Mouse (Mus musculus) heart, postnatal 4 days (tissue): ENCODE data around the gene Lrtm1. TPM values are rescaled to one million over a fixed set of nuclear protein-coding genes. Genes with fewer than 3 reads are reported as not detected.

Experiments
- DNase-seq: peaks from one replicate; pipeline ENCODE4 v3.0.0; 2021
- total RNA-seq, 2 experiments: library from RNA; stranded (reverse); gene quantifications; 2 replicates each; pipeline ENCODE4 v1.2.3; 2021

The Lrtm1 gene
- total RNA-seq: 10 to 100 TPM; 57.1 to 61.9 TPM

DNA sequence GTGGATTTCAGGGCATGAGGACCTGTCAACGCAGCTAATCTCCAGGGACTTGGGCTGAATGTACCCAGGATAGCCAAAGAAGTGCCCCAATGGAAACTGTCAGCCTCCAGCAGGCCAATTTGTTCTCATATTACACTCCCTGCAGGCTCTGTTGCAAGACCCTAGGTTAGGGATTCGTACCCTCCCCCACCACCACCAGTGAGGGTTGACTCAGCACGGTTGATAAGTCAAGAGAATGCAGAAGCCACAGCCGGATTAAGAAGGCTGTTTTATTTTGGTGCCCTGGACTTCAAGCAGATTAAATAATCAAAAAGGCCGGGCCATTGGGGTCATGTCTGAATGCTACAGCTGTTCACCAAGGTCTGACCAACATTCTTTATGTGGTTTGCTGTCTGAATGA, at the start of gene Lrtm1:
TSS of gene Lrtm1 (plus strand) at position 326 of the 400 bp plus-strand sequence.
- peak; percentile 80 for DNase-seq

DNA sequence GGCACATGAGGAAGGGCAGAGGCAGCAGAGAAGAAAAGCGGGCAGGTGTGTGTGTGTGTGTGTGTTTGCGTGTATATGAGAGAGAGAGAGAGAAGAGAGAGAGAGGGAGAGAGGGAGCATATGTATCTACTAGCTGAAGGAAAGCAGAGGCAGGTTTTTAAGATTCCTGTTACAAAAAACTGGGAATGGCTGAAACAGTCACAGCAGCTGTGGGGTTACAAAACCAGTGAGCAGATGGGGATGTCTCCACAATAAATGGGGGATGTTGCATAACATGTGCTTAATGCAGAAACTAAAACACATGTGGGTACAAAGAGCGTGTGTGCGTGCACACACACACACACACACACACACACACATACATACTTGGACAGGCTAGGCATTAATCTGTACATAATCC, 48.8 kb upstream of the Lrtm1 start:
- DNase-seq: no peak

DNA sequence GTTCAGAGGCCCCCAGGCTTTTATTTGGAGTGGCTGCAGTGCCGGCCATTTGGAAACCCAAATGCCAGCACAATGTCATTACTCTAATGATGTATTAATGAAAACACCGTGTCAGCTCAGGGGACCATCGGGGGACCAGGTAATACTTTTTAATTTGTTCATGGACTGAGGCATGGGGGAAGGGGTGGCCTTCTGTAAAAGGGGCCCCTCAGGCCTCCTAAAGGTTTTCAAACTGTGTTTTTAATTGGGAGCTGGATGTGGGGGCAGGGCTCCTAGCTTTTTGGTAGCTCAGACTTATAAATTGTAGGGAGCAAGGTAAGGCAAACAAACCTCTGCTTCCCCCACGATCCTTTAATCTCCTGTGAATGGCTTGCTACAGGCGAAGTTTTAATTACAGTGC, 45.4 kb upstream of the Lrtm1 start:
- DNase-seq: no peak

DNA sequence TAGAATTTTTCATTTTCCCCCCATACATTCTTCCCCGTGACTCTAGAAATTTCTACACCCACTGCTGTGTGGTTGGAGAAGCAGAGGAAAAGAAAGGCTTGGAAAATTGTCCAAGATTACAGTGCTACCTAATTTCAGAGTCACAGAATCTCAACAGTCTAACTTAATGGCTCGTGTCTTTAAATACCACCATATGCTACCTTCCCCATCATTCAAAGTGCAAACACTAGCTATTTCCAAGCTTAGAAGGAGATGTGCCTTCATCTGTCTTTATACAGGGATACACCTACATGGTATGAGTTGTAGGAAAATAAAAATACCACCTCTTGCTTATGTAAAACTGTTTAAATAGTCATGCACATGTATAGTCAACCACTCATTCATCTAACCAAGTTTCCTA, 38.8 kb upstream of the Lrtm1 start:
- no peak for DNase-seq

DNA sequence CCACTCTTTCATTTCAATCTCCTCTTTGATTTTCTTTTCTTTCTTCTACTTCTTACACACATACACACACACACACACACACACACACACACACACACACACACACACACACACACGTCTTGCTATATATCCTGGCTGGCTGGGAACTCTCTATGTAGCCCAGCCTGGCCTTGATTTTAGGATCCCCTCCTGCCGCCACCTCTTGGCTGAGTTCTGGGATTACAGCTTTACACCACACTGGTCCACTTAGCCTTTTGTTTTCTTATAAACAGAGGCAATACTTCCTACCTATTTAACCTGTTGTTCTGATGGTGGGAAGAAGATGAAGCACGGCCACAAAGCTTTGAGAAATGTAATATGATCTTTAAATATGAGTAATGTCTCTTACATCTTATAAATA, 37.5 kb upstream of the Lrtm1 start:
- peak; percentile 9 for DNase-seq

DNA sequence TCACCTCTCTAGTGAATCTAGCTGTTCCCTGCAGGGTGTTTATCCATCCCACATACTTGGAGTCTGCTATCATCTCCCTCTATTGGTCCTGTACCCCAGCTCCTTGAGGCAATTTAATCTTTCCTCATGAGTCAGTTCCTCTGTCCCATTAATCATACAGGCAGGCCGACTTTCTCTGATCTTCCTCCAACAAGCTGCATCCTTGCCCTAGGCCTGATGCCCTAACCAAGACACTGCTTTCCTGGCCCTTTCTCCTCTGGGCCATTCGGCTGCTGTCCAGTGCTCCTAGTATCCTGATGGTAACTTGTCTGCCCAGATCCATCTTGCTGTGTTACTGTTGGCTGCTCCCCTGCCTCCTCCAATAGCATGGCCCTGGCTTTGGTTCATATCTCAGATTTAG, 33.7 kb upstream of the Lrtm1 start:
- no peak for DNase-seq

DNA sequence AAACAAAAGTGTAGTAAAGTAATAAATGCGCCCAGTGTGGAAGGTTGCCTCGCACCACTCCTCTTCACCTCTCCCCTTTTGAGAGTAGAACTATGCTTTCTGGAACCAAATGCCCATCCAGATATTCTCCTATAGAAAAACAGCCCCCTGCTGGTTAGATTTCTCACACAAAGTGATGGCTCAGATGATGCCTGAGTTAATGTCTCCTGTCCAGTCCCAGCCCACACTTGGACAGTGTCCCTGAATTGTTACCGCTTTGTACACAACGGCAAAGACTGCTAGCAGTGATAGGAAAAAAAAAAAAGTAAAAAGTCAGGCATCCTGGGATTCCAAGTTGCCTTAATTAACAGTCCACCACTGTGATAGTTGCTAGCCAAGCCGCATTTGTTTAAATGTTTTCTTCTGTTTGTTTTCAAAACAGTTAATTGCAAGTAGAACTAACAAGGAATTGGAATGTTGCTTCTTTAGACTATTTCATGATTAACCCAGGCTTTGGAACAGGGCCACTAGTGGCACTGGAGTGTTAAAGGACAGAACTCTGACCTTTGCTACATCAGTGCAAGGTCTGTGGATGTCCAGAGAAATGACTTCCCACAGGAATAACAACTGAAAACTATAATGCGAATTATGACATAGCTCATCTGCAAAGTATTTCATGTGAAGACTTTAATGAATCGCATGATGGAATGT, 29.7 kb upstream of the Lrtm1 start:
- no peak for DNase-seq

DNA sequence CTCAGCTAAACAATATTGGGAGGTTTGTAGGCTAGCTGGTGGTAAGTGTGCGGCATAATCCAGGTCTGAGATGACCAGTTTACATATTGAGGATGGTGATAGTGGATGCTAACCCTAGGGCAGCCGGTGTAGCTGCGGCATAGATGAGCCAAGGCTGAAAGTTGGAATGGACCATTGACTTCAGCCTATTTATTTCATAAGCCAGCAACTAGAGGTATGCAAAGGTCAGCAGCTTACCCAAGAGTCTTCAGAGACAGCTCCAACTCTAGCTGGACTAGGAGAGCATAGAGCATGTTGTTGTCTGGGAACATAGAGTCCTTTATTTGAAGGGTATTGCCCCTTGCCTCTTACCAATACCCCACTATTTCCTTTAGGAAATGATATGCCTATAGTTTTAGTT, 21.4 kb upstream of the Lrtm1 start:
- DNase-seq: no peak

DNA sequence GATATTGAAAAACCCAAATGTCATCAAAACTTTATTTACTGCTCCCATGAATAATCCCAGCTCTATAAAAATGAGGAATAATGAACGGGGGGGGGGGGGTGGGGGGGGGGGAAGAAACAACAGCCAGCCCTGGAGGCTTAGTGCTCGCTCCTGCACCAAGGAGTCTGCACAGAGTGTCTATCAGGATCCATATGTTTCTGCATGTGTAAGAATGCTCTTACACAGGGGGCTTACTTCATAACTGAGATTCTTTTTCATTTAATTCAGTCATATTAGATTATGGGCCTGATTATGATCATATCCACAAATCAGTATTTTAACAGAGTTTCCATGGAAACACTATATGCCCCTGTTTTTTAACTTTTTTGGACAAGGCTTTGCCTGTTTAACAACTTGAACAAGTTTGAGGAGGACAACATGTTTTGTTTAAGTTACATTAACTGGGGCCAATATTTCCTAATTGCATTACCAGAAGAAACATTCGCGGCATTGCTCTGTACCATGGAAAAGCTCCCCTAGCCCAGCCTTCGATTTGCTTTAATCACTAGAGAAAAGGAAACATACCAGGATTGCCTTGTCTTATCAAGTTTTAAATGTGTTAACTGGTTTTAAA, 12.7 kb upstream of the Lrtm1 start:
- no peak for DNase-seq

DNA sequence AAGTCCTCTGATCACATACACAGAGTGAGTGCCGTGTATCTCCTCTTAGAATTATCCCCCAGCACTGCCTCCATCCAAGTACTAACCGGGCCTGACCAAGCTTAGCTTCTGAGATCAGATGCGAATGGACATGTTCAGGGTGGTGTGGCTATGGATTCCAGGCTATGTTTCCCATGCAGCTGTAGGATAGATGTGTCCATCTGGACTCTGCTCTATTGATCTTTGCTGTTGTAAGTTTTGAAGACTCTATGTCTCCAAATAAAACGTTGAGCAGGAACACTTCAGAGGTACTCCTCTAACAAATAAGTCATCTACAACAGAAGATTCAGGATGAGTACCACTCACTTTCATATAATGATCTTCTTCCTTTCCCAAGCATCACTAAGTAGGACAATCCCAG, 8.4 kb upstream of the Lrtm1 start:
- DNase-seq: no peak

DNA sequence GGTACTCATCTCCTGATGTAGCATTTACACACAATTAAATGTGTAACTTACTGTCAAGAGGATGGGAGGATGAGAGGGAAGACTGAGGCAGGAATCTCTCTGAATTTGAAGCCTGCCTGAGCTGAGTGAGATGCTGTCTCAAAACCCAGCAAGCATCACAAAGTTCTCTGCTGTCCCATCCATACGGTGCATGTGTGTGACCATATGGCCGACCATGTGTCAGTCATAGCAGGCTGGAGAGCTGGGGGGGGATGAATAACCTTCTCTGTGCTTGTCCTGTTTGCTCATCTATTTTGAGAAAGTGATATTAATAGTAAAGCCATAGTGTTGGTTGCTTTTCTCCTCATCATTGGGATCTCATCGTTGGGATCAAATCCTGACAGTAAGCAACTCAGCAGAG, 4.8 kb upstream of the Lrtm1 start:
- DNase-seq: no peak

DNA sequence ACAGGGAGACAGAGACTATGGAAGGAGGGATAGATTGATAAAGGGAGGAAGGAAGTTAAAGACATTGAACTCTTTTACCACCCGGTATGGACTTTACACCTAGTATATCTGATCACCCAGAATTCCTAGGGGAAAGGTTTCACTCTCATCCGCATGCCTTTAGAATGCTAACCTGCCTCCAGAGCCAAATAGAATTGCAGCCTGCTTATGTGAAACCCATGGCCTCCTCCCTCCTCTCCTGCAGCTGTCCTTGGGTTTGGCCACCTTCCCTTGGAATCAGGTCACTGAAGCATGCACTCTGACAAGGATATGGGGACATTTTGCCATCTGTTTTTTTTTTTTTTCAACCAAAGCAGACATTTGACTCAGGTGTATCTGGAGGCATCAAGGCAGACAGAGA, 3.3 kb upstream of the Lrtm1 start:
- DNase-seq: no peak

DNA sequence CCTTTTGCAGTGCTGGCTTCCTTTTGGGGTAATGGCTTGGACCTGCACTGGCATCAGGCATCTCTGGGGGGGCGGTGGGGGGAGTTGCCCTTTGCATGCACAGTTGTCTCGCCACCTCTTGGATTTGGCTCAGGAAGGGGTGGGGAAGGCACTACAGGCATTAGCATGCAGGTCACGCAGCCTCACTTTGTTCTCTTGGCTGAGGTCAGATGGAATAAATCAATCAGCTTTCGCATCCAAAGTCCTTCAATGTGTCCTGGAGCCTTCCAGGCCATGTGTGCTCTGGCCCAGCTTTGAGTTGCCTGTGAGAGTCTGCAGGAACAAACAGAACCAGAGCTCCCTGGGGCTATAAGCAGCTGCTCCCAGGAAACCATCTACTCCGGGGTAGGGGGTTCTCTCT, 2.1 kb upstream of the Lrtm1 start:
- DNase-seq: no peak

DNA sequence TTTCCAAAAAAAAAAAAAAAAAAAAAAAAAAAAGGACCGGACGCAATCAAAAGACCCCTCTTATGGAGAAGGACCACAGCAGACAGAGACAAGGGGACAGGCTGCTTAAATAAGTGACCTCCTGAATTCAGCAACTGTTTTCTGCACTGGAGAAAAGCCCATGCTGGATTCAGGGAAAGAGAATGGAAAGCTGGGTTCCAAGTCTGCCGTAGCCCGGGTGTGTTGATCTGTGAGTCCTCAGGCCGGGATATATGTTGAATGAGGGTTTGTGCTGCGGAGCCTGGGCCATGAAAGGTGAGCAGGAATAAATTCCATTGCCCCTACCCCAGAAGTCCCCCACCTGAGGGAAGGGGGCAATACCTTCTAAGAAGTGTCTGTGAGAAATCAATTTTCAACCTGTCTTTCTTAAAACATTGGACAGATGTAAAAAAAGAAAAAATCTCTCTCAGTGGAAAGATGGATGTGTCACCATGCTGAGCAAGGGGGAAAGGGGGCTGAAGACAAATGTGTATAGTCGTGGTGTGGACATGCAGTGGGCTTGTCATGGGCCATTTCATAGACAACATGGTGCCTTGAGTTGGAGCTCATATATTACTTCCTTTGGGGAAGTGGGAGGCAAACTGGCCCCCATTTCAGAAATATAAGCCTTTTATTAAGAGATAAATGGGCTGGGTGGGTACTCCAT, 450 bp downstream of the Lrtm1 start:
- no peak for DNase-seq

DNA sequence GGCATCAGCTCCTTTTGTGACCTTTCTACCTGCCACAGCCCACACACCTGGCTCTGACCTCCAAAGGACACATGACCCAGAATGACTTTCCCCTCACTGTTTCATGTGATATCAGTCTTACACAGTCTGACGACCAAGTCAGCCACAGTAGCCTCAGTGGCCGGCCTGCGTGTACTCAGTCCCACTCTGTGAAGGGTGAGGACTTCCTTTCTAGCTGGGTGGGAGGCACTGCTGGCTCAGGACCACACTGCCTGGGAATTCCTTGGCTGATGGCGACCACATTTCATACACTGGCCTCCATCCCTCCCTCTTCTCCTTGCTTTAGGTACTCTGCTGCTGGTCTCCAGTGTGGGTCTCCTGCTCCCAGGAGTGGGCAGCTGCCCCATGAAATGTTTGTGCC, 3.3 kb downstream of the Lrtm1 start:
- no peak for DNase-seq

DNA sequence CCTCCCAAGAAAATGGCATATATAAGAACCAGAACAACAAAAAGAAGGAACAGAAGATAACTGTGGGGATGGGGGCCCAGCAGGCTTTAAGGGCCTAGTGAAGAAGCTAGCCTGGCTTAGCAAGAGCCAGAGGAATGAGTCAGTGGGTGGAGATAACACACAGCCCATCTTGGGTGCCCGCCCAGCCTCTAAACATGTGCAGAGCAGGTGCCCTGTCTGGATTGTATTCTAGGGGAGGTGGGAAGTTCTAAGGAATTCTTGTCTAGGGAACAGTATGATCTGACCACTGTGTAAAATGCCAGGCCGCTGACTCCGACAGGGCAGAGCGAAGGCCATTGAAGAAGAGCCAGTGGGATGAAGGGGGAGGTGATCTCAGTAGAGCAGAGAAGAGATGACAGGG, 5.2 kb downstream of the Lrtm1 start:
- DNase-seq: peak; percentile 34

DNA sequence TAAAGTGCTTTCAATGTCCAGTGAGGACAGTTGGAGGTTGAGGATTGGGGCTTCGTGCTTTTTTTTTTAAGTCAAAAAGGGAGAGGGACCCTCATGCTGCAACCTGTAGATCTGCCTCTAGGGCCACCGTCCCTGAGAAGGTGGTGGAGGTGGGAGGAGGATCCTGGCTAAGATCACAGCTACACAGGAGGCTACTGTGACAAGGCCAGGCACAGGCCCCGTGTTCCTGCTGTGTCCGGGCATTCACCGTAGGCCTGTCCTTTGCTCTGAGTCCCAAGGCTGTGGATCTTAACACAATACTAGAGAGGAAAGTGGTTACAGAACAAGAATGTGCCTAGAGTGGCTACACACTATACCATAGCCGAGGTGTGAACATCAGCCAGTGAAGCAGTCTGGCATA, 7.3 kb downstream of the Lrtm1 start:
- DNase-seq: no peak

DNA sequence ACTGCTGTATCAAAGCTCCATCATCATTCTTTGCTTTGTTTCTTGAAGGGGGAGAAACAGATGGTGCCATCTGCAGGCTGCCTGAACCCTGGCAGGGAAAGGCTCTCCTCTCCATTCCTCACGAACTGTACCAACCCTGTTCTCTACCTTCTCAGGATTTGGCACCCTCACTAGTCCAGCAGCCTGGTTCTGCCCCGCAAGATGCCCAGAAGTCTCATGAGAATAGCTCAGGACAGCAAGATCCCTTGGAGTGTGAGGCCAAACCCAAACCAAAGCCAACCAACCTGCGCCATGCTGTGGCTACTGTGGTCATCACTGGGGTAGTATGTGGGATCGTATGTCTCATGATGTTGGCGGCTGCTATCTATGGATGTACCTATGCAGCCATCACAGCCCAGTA, 9.3 kb downstream of the Lrtm1 start:
- DNase-seq: no peak

DNA sequence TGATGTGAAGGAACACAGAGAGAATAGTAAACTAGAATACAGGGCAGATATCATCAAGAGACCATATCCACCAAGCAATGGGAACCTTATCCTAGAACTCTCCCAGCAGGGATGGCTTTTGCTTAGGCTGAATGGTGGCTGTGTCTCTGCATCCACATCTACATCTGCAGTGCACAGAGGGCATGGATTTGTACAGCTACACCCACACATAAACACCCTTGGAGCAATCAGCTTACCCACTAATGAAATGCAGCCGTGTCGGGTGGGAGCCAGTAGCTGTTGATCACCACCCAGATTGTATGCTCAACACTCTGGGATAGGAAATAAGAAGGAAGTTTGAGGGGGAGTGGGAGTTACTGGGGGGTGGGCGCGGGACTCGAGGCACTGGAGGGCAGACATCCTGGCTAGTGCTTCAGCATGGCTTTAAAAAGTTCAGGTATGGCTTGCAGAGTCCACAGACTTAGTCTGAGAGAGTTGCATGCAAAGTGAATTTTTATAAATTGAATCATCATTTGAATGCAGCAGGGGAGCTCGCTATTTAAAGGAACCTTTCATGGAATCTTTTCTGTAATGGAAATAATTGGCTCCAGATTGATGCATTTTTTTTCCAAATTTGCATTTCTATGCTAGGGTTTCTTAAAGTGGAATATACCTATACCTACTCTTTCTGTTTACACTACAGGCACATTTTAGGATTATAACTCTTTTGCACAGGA, 10.5 kb downstream of the Lrtm1 start:
- no peak for DNase-seq

DNA sequence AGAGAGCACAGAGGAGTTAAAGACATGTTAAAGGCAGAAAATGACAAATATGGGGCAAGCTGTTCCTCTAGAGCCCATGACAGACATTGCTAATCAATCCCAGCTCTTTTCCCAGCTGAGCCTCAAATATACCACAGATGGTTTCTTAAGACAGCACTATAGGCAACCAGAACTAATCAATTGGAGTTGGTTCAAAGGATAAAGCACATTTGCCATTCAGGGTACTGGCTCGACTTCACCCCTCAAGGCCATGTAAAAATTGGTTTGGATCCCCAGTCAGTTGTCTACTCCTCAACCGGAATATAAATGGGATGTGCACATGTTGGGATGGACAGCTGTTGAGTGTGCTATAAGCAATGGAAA, 11.1 kb downstream of the Lrtm1 start:
- DNase-seq: no peak

DNA sequence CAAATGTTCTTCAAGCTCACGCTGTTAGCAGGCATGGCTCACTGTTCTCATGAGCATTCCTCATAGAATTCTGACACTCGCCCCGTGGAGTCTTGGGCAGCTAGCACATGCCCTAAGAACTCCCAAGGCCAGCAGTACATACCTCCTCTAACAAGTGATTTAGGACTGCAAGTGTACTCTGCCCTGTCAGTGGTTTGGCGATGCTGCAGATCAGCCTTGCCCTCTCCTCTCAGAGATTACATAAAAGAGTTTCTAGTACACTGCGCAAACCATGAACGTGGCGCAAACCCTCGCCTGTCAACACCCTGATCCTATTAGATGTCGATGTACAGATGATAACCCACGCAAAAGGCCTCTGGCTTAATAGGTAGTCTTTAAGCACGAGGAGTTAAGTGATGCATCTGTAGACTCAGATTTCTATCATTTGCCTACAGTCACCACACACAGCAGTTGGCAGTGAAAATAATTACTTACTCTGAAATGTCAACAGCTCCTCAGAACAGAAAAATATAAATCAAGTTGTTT, 11.9 kb downstream of the Lrtm1 start:
- DNase-seq: no peak

DNA sequence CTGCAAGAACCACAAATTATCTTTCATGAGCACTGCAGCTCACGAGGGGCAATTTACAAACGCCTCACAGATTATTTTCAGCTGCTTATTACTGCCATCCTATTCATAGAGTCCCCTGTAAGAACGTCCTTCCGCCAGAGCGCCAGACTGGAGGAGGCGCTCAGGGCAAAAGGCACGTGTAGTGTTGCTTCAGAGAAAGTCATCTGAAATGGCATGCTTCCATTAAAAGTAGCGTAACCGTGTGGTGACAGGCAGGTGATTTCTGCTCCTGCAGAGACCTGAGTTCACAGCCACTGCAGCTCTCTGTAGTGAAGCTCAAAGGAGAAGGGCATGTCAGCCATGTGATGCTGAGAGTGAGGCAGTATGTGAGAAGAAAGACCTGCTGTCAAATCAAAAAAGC, 12.5 kb downstream of the Lrtm1 start:
- no peak for DNase-seq

DNA sequence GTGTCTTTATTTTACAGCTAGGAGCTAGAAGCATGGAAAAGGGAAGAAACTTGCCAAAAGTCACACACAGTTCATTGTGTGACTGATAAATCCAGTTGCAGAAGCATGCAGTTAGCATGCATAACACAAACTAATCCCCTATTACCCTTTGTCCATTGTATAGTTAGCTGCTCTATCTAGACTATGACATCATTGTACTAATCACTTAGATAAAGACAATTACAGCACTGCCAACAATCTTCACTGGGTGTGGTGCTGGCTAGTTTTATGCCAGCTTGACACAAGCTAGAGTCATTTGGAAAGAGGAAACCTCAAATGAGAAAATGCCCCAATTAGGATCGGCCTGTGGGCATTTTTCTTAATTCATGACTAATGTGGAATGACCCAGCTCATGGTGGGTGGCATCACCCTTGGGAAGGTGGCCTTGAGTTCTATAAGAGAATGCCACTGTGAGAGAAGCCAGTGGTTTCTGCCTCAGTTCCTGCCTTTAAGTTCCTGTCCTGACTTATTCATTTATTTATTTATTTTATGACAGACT, 13.9 kb downstream of the Lrtm1 start:
- no peak for DNase-seq
